In genomic region chr13:60045752-60046151, GRCm38 (mm10) we compare ENCODE assay signal across 19 mouse cellular contexts.
DNase-seq lines count a peak whose midpoint lies in the region; ATAC-seq and TF ChIP-seq lines count a peak whose summit lies in the region.
"Had no signal": no experiment of that assay in that cellular context is flagged by ENCODE, and none has a peak within 500 bp of the region (broad histone marks: within the 10 kb centered on the region; RNA-seq: fewer than 3 reads in every experiment).

No protein-coding gene starts in this region.

- H3K27ac ChIP-seq in forebrain, embryonic 10.5 days = peak overlapping the region; percentile 80
- H3K27ac ChIP-seq in forebrain, embryonic 15.5 days (replicated peaks) = no peak overlapping the region
- H3K27ac ChIP-seq in layer of hippocampus, adult 2 months = peak overlapping the region; percentile 11; the same call in 1 of the 2 replicates
- H3K27ac ChIP-seq: embryonic facial prominence, embryonic 12.5 days; hindbrain, embryonic 15.5 days had no signal

- no peaks in the 10 kb centered on the region for H3K9me3 ChIP-seq in forebrain, embryonic 10.5 days
- no peaks in the 10 kb centered on the region for H3K9me3 ChIP-seq in forebrain, embryonic 15.5 days
- H3K9me3 ChIP-seq: embryonic facial prominence, embryonic 12.5 days; heart, embryonic 12.5 days; hindbrain, embryonic 15.5 days had no signal

- no peak overlapping the region for H3K4me2 ChIP-seq in forebrain, embryonic 15.5 days (replicated peaks)
- H3K4me2 ChIP-seq: embryonic facial prominence, embryonic 12.5 days; hindbrain, embryonic 15.5 days had no signal

- no peak overlapping the region for H3K4me3 ChIP-seq in forebrain, embryonic 10.5 days
- no peak overlapping the region for H3K4me3 ChIP-seq in forebrain, embryonic 15.5 days
- no peak overlapping the region for H3K4me3 ChIP-seq in layer of hippocampus, adult 2 months
- H3K4me3 ChIP-seq: embryonic facial prominence, embryonic 12.5 days; heart, embryonic 12.5 days; hindbrain, embryonic 15.5 days had no signal

- H3K36me3 ChIP-seq in forebrain, embryonic 10.5 days (replicated peaks) = no peaks in the 10 kb centered on the region
- H3K36me3 ChIP-seq in forebrain, embryonic 15.5 days = no peaks in the 10 kb centered on the region
- H3K36me3 ChIP-seq: embryonic facial prominence, embryonic 12.5 days; G1E; heart, embryonic 12.5 days; hindbrain, embryonic 15.5 days had no signal

- no peak overlapping the region for H3K9ac ChIP-seq in forebrain, embryonic 15.5 days (replicated peaks)
- H3K9ac ChIP-seq: embryonic facial prominence, embryonic 12.5 days; heart, embryonic 12.5 days; hindbrain, embryonic 15.5 days had no signal

- WGBS in forebrain, embryonic 10.5 days = 22% methylated on average over 4 of the region's 4 CpGs
- WGBS in forebrain, embryonic 15.5 days = 3% methylated on average over 4 of the region's 4 CpGs

- intact Hi-C loops in left cerebral cortex, postnatal 36 days (cut with DNase I) = loop anchor here (5.0 kb wide), 1 partner anchor 132 kb away; the partner anchor contains the start of gene Gas1

- peaks cover 15% of the 10 kb centered on the region for H3K27me3 ChIP-seq in forebrain, embryonic 10.5 days (ENCODE audit: poor library complexity, severe bottlenecking)
- no peaks in the 10 kb centered on the region for H3K27me3 ChIP-seq in forebrain, embryonic 15.5 days
- H3K27me3 ChIP-seq: heart, embryonic 12.5 days; hindbrain, embryonic 15.5 days had no signal

- ATAC-seq in forebrain, embryonic 15.5 days (replicated peaks) = no peak
- ATAC-seq: CD4-positive, CD25-positive, alpha-beta regulatory T cell, adult 4 months; intestine, embryonic 16.5 days had no signal

- no peak for DNase-seq in forebrain, embryonic 10.5 days (ENCODE audit: extremely low spot score, low spot score)
- DNase-seq in layer of hippocampus, adult 2 months (ENCODE audit: low spot score in 2 of 2) = no peak
- no peak for DNase-seq in layer of hippocampus, postnatal 25 days (ENCODE audit: extremely low spot score in 1 of 2, low spot score in 1 of 2)
- peak; percentile 68 for DNase-seq in retina, embryonic 14.5 days (ENCODE audit: low spot score)
- DNase-seq in left cerebral cortex, postnatal 36 days (ENCODE audit: low spot score in 2 of 2) = no peak
- DNase-seq in natural killer cell, adult 2 months (ENCODE audit: low spot score in 2 of 2) = no peak
- DNase-seq: adrenal gland, postnatal 10 days; B cell, adult 2 months; cerebellum, adult 11-12 months; cerebellum, adult 9-10 months; cerebellum, postnatal 25 days; heart, postnatal 36 days had no signal

- H3K4me1 ChIP-seq in forebrain, embryonic 10.5 days = peaks cover 64% of the 10 kb centered on the region
- H3K4me1 ChIP-seq in forebrain, embryonic 15.5 days = peaks cover 45% of the 10 kb centered on the region

- no peak for TF ChIP-seq CTCF in layer of hippocampus, adult 2 months (conservative IDR thresholded peaks at IDR 0.05)
